Mouse (Mus musculus): ENCODE measurements around the gene Rgs7.

DNA sequence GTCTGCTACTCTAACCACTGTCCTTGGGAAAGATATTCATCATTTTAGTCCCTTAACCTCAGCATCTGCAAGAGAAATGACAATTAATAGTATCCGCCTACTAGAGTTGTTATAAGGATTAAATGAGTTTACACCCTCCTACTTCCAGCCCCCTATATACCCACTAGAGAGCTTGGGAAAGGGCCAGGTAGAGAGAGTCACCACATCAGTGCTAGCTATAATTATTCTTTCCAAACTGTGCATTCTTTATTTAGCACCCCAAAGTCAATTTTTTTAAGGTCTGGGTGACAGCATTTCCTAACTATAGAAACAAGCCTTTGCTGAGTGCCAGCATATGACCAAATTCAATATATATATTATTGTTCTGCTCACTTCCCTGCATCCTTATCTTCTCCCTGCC is 195.4 kb downstream of the Rgs7 start:
- TF ChIP-seq EP300 (IDR thresholded peaks at IDR 0.05; ENCODE audit: low read depth) (no peak), CTCF (IDR thresholded peaks at IDR 0.05; ENCODE audit: low read depth) (no peak)

Data from liver, embryonic 14.5 days (tissue).